In the genomic region with DNA sequence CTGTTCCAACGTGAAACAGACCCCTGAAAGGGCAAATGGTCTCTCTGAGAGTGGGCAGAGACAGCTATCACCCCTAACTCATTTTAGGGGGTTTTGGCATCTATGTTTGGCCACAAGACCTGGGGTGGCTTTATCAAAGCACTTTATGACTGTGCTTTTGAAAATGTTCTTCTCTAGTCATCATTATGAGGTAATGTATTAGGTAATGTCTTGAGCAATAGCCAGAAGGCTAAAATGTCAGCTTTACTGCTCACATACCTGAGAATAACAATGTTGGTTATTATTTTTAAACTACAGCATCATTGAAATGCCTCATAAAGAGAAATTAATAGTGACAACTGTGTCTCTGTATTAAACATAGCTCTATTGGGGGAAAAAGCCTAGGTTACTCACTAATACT, we compare ENCODE assay signal across 23 mouse cellular contexts.
DNase-seq lines count a peak whose midpoint lies in the region; ATAC-seq and TF ChIP-seq lines count a peak whose summit lies in the region.
"Had no signal": no experiment of that assay in that cellular context is flagged by ENCODE, and none has a peak within 500 bp of the region (broad histone marks: within the 10 kb centered on the region; RNA-seq: fewer than 3 reads in every experiment).

No protein-coding gene starts in this region.

- POLR2A ChIA-PET in Patski (lab: Charles Lee): no interaction called here

- no peak for TF ChIP-seq EP300 in lung, postnatal 0 days (IDR thresholded peaks at IDR 0.05)

- H3K4me3 ChIP-seq in heart, embryonic 15.5 days: no peak overlapping the region
- no peak overlapping the region for H3K4me3 ChIP-seq in lung, postnatal 0 days (ENCODE audit: low read depth, low read length)
- H3K4me3 ChIP-seq in myocyte: no peak overlapping the region
- H3K4me3 ChIP-seq: forebrain, embryonic 13.5 days; gastrocnemius, adult 2 months; heart, embryonic 12.5 days; hindbrain, embryonic 15.5 days had no signal

- no peak for DNase-seq in heart, adult 9 months (ENCODE audit: low spot score in 2 of 2)
- peak; percentile 21 for DNase-seq in lung, postnatal 0 days (ENCODE audit: low spot score)
- DNase-seq in lung, postnatal 4 days: no peak
- DNase-seq in Patski (ENCODE audit: low read depth, low spot score): no peak
- DNase-seq in MN1 (ENCODE audit: low spot score): no peak
- DNase-seq: adrenal gland, adult 8-10 months; adrenal gland, postnatal 36 days; cerebellum, adult 2 months; cerebellum, postnatal 10 days; gastrocnemius, adult 2 months; gastrocnemius, postnatal 25 days; heart, adult 11 months; heart, postnatal 36 days; kidney, adult 2 months had no signal

- no peak overlapping the region for H3K4me2 ChIP-seq in heart, embryonic 15.5 days
- no peak overlapping the region for H3K4me2 ChIP-seq in lung, postnatal 0 days (replicated peaks; ENCODE audit: low read depth, low read length)
- peak overlapping the region; percentile 50 for H3K4me2 ChIP-seq in myocyte (ENCODE audit: low read depth)
- H3K4me2 ChIP-seq: forebrain, embryonic 13.5 days; heart, embryonic 12.5 days; hindbrain, embryonic 15.5 days had no signal

- H3K79me2 ChIP-seq in myocyte (ENCODE audit: control insufficient read depth, insufficient read depth): no peaks in the 10 kb centered on the region

- TF ChIP-seq POLR2A in myocyte (IDR thresholded peaks at IDR 0.05; ENCODE audit: insufficient read length, low read depth): no peak

- H3ac ChIP-seq in myocyte (ENCODE audit: control insufficient read depth, insufficient read length): no peak overlapping the region

- no peaks in the 10 kb centered on the region for H3K9me3 ChIP-seq in heart, embryonic 15.5 days (replicated peaks)
- H3K9me3 ChIP-seq in lung, postnatal 0 days (ENCODE audit: low read length): no peaks in the 10 kb centered on the region
- H3K9me3 ChIP-seq: forebrain, embryonic 13.5 days; heart, embryonic 12.5 days; hindbrain, embryonic 15.5 days had no signal

- no peak for TF ChIP-seq CTCF in lung, postnatal 0 days (IDR thresholded peaks at IDR 0.05)
- no peak for TF ChIP-seq CTCF in Patski (IDR thresholded peaks at IDR 0.05)

- no peak for ATAC-seq in heart, embryonic 15.5 days (replicated peaks; ENCODE audit: insufficient number of reproducible peaks, insufficient read depth, low FRiP score, low read depth)
- no peak for ATAC-seq in lung, postnatal 0 days
- peak; percentile 60 for ATAC-seq in Patski
- ATAC-seq in granulocyte monocyte progenitor cell, adult 5-6 weeks (replicated peaks; ENCODE audit: poor library complexity, severe bottlenecking): no peak
- ATAC-seq: CD4-positive, CD25-positive, alpha-beta regulatory T cell, adult 4 months; forebrain, embryonic 13.5 days; intestine, embryonic 16.5 days had no signal

- peak overlapping the region; percentile 47; the same call in 1 of the 2 replicates for H3K27ac ChIP-seq in heart, embryonic 15.5 days
- no peak overlapping the region for H3K27ac ChIP-seq in lung, postnatal 0 days (ENCODE audit: low read length)
- H3K27ac ChIP-seq: forebrain, embryonic 13.5 days; gastrocnemius, adult 2 months; hindbrain, embryonic 15.5 days had no signal

- H3K36me3 ChIP-seq in heart, embryonic 15.5 days: no peaks in the 10 kb centered on the region
- H3K36me3 ChIP-seq in lung, postnatal 0 days (ENCODE audit: insufficient read depth, low read length): no peaks in the 10 kb centered on the region
- H3K36me3 ChIP-seq in myocyte (ENCODE audit: control insufficient read depth, insufficient read depth): no peaks in the 10 kb centered on the region
- H3K36me3 ChIP-seq: G1E; heart, embryonic 12.5 days; hindbrain, embryonic 15.5 days had no signal

- H3K9ac ChIP-seq in heart, embryonic 15.5 days: no peak overlapping the region
- H3K9ac ChIP-seq in lung, postnatal 0 days (replicated peaks; ENCODE audit: low read depth): no peak overlapping the region
- H3K9ac ChIP-seq: forebrain, embryonic 13.5 days; heart, embryonic 12.5 days; hindbrain, embryonic 15.5 days had no signal

- WGBS in heart, embryonic 15.5 days: 50% methylated on average over 1 of the region's 1 CpGs
- WGBS in lung, postnatal 0 days: 53% methylated on average over 1 of the region's 1 CpGs

- in situ Hi-C loops in Patski (cut with MboI; ENCODE audit: low pct_unique_long_range_greater_than_20kb): no loop called here

- peaks cover 10% of the 10 kb centered on the region for H3K4me1 ChIP-seq in heart, embryonic 15.5 days (replicated peaks)
- H3K4me1 ChIP-seq in lung, postnatal 0 days (ENCODE audit: insufficient read depth, low read depth, low read length): peaks cover 3% of the 10 kb centered on the region; the same call in 1 of the 2 replicates
- H3K4me1 ChIP-seq: forebrain, embryonic 13.5 days; hindbrain, embryonic 15.5 days had no signal

- CTCF ChIA-PET in Patski (lab: Charles Lee): interaction anchor here (1.6 kb wide), 1 partner anchor 9 kb away, joined by 4 read pairs; no protein-coding TSS in a partner anchor

- H3K27me3 ChIP-seq in heart, embryonic 15.5 days: no peaks in the 10 kb centered on the region
- H3K27me3 ChIP-seq in lung, postnatal 0 days (replicated peaks; ENCODE audit: insufficient read depth, low read length): no peaks in the 10 kb centered on the region
- H3K27me3 ChIP-seq in Patski (no peaks in the 10 kb centered on the region), myocyte (ENCODE audit: control insufficient read depth, insufficient read depth, insufficient read length) (no peaks in the 10 kb centered on the region)
- H3K27me3 ChIP-seq: forebrain, embryonic 13.5 days; heart, embryonic 12.5 days; hindbrain, embryonic 15.5 days had no signal

TF ChIP-seq in myocyte, 11 proteins besides CTCF, POLR2A, EP300 and RAD21:
- TF ChIP-seq CEBPB (IDR thresholded peaks at IDR 0.05; ENCODE audit: insufficient read depth, poor library complexity, severe bottlenecking): peak; percentile 55; the same call in 1 of the 2 replicates
- no peak for TF ChIP-seq TCF3 (IDR thresholded peaks at IDR 0.05; ENCODE audit: insufficient read length, low read depth)
- TF ChIP-seq MYOD1 (IDR thresholded peaks at IDR 0.05; ENCODE audit: control insufficient read depth in 1 of 3, insufficient read length in 2 of 3, low read depth in 2 of 3): no peak
